Mouse (Mus musculus): Measurements from ENCODE around the gene Tmco5. TPM values are rescaled to one million over a fixed set of nuclear protein-coding genes. Genes with fewer than 3 reads are reported as not detected.

Tmco5 gene
- not detected in 2 replicates for polyA plus RNA-seq (2012; rRNA removed)

- no peak within 1 kb of the TSS for H3K27ac ChIP-seq (ENCODE audit: control insufficient read depth, insufficient read depth, low read length)
- no peak for DNase-seq
- no peak for TF ChIP-seq CTCF (IDR thresholded peaks at IDR 0.05; ENCODE audit: borderline replicate concordance, control insufficient read depth, extremely low read depth, insufficient read depth, low read length, poor library complexity)
- no peak for TF ChIP-seq POLR2A (IDR thresholded peaks at IDR 0.05; ENCODE audit: control insufficient read depth, extremely low read depth, insufficient read depth, low read length, poor library complexity)
- 96% methylated on average over 3 of the region's 3 CpGs for WGBS
- no peaks in the 10 kb centered on the region for H3K36me3 ChIP-seq (ENCODE audit: control insufficient read depth, insufficient read depth, low read length)
- no peak within 1 kb of the TSS for H3K4me3 ChIP-seq (ENCODE audit: control insufficient read depth, insufficient read depth, low read length)
- no peaks in the 10 kb centered on the region for H3K4me1 ChIP-seq (replicated peaks; ENCODE audit: control insufficient read depth, insufficient read depth, low read length)
- H3K27me3 ChIP-seq (ENCODE audit: control insufficient read depth, insufficient read depth, low read length) = no peaks in the 10 kb centered on the region
Measured at GRCm38 (mm10) chr2:116878391-116878790, at the start of gene Tmco5. TSS of gene Tmco5 (plus strand) at chr2:116878691.

GRCm38 (mm10) chr2:116831863-116832262, 46.6 kb upstream of the Tmco5 start:
- no peak for DNase-seq
- H3K27me3 ChIP-seq (ENCODE audit: control insufficient read depth, insufficient read depth, low read length) = no peaks in the 10 kb centered on the region
- no peaks in the 10 kb centered on the region for H3K4me1 ChIP-seq (replicated peaks; ENCODE audit: control insufficient read depth, insufficient read depth, low read length)
- 77% methylated on average over 11 of the region's 11 CpGs for WGBS
- H3K27ac ChIP-seq (ENCODE audit: control insufficient read depth, insufficient read depth, low read length) = no peak overlapping the region
- H3K36me3 ChIP-seq (ENCODE audit: control insufficient read depth, insufficient read depth, low read length) = no peaks in the 10 kb centered on the region
- TF ChIP-seq CTCF (IDR thresholded peaks at IDR 0.05; ENCODE audit: borderline replicate concordance, control insufficient read depth, extremely low read depth, insufficient read depth, low read length, poor library complexity) = no peak
- TF ChIP-seq POLR2A (IDR thresholded peaks at IDR 0.05; ENCODE audit: control insufficient read depth, extremely low read depth, insufficient read depth, low read length, poor library complexity) = no peak
- no peak overlapping the region for H3K4me3 ChIP-seq (ENCODE audit: control insufficient read depth, insufficient read depth, low read length)

GRCm38 (mm10) chr2:116837829-116838228, 40.7 kb upstream of the Tmco5 start:
- Histone ChIP-seq H3K27ac (ENCODE audit: control insufficient read depth, insufficient read depth, low read length) (no peak overlapping the region), H3K27me3 (ENCODE audit: control insufficient read depth, insufficient read depth, low read length) (no peaks in the 10 kb centered on the region), H3K4me3 (ENCODE audit: control insufficient read depth, insufficient read depth, low read length) (no peak overlapping the region), H3K36me3 (ENCODE audit: control insufficient read depth, insufficient read depth, low read length) (no peaks in the 10 kb centered on the region), H3K4me1 (replicated peaks; ENCODE audit: control insufficient read depth, insufficient read depth, low read length) (no peaks in the 10 kb centered on the region)
- TF ChIP-seq POLR2A (IDR thresholded peaks at IDR 0.05; ENCODE audit: control insufficient read depth, extremely low read depth, insufficient read depth, low read length, poor library complexity) = no peak
- TF ChIP-seq CTCF (IDR thresholded peaks at IDR 0.05; ENCODE audit: borderline replicate concordance, control insufficient read depth, extremely low read depth, insufficient read depth, low read length, poor library complexity) = no peak
- no peak for DNase-seq
- WGBS = 56% methylated on average over 3 of the region's 3 CpGs

GRCm38 (mm10) chr2:116838538-116839197, 39.8 kb upstream of the Tmco5 start:
- Histone ChIP-seq H3K36me3 (ENCODE audit: control insufficient read depth, insufficient read depth, low read length) (no peaks in the 10 kb centered on the region), H3K4me3 (ENCODE audit: control insufficient read depth, insufficient read depth, low read length) (no peak overlapping the region), H3K4me1 (replicated peaks; ENCODE audit: control insufficient read depth, insufficient read depth, low read length) (no peaks in the 10 kb centered on the region), H3K27ac (ENCODE audit: control insufficient read depth, insufficient read depth, low read length) (no peak overlapping the region), H3K27me3 (ENCODE audit: control insufficient read depth, insufficient read depth, low read length) (no peaks in the 10 kb centered on the region)
- no peak for TF ChIP-seq POLR2A (IDR thresholded peaks at IDR 0.05; ENCODE audit: control insufficient read depth, extremely low read depth, insufficient read depth, low read length, poor library complexity)
- TF ChIP-seq CTCF (IDR thresholded peaks at IDR 0.05; ENCODE audit: borderline replicate concordance, control insufficient read depth, extremely low read depth, insufficient read depth, low read length, poor library complexity) = no peak
- 28% methylated on average over 8 of the region's 8 CpGs for WGBS
- DNase-seq = no peak

DNA sequence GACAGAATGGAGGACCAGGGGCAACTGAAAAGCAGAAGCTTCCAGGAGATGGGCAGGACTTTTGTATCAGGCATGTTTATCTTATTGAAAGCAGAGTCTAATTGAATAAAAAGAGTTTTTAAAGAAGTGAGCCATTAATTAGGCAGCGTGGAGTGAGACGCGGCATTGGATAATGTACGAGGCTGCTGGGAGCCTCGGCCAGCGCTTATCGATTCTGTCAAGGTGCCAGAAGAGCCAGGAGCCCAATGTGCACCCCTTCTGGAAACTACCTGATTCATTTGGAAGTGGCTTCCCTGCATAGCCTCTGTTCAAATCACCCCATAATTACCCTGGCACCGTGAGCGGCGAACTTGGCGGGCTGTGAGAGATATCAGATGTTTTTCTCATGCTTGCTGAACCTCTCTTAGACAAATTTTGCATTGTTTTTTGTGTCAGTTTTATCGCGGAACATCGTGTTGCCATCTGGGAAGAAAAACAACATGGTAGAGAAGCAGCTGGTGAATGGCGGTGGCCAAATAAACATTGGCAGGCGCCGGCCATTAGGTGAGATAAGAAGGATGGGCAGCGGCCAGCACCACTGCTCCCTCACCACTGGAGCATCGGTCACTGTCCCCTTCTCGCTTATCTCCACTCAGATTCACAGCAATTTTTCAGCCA, 28.4 kb upstream of the Tmco5 start:
- H3K4me3 ChIP-seq (ENCODE audit: control insufficient read depth, insufficient read depth, low read length) = no peak overlapping the region
- H3K27ac ChIP-seq (ENCODE audit: control insufficient read depth, insufficient read depth, low read length) = no peak overlapping the region
- TF ChIP-seq CTCF (IDR thresholded peaks at IDR 0.05; ENCODE audit: borderline replicate concordance, control insufficient read depth, extremely low read depth, insufficient read depth, low read length, poor library complexity) (no peak), POLR2A (IDR thresholded peaks at IDR 0.05; ENCODE audit: control insufficient read depth, extremely low read depth, insufficient read depth, low read length, poor library complexity) (no peak)
- WGBS = 93% methylated on average over 20 of the region's 20 CpGs
- no peak for DNase-seq
- no peaks in the 10 kb centered on the region for H3K4me1 ChIP-seq (replicated peaks; ENCODE audit: control insufficient read depth, insufficient read depth, low read length)
- no peaks in the 10 kb centered on the region for H3K27me3 ChIP-seq (ENCODE audit: control insufficient read depth, insufficient read depth, low read length)
- no peaks in the 10 kb centered on the region for H3K36me3 ChIP-seq (ENCODE audit: control insufficient read depth, insufficient read depth, low read length)

GRCm38 (mm10) chr2:116851356-116851755, 27.1 kb upstream of the Tmco5 start:
- no peak overlapping the region for H3K4me3 ChIP-seq (ENCODE audit: control insufficient read depth, insufficient read depth, low read length)
- H3K27ac ChIP-seq (ENCODE audit: control insufficient read depth, insufficient read depth, low read length) = no peak overlapping the region
- H3K27me3 ChIP-seq (ENCODE audit: control insufficient read depth, insufficient read depth, low read length) = no peaks in the 10 kb centered on the region
- H3K36me3 ChIP-seq (ENCODE audit: control insufficient read depth, insufficient read depth, low read length) = no peaks in the 10 kb centered on the region
- no peak for TF ChIP-seq POLR2A (IDR thresholded peaks at IDR 0.05; ENCODE audit: control insufficient read depth, extremely low read depth, insufficient read depth, low read length, poor library complexity)
- no peak for TF ChIP-seq CTCF (IDR thresholded peaks at IDR 0.05; ENCODE audit: borderline replicate concordance, control insufficient read depth, extremely low read depth, insufficient read depth, low read length, poor library complexity)
- no peak for DNase-seq
- no peaks in the 10 kb centered on the region for H3K4me1 ChIP-seq (replicated peaks; ENCODE audit: control insufficient read depth, insufficient read depth, low read length)
- whole genome bisulfite sequencing = 81% methylated on average over 4 of the region's 4 CpGs
